Mouse (Mus musculus) neural tube, embryonic 15.5 days (tissue): ENCODE measurements around the gene Pde8a. TPM values are rescaled to one million over a fixed set of nuclear protein-coding genes. Genes with fewer than 3 reads are reported as not detected.
A peak's percentile ranks its signal among the peaks of the same experiment; 100 is the strongest.

Source experiments
- ATAC-seq: fragments of 200-750 bp; cut with Nextera tagmentation; 2 replicates; pipeline ENCODE4 v1.8.0; 2017; ENCODE audit warnings: mild to moderate bottlenecking, moderate TSS enrichment, moderate library complexity; ENCODE audit not compliant: low FRiP score
- H3K27ac ChIP-seq: fragments of 300-500 bp; sonication (generic); replicated peaks from 2 replicates; pipeline ENCODE4 v1.5.1; 2015; ENCODE audit warnings: mild to moderate bottlenecking, inconsistent platforms
- H3K27me3 ChIP-seq: fragments of 300-500 bp; sonication (generic); replicated peaks from 2 replicates; pipeline ENCODE4 v1.6.1; 2015; ENCODE audit warnings: inconsistent platforms
- H3K36me3 ChIP-seq: fragments of 300-500 bp; sonication (generic); 2 replicates; pipeline ENCODE4 v1.6.1; 2015; ENCODE audit warnings: inconsistent platforms
- H3K4me1 ChIP-seq: fragments of 300-500 bp; sonication (generic); 2 replicates; pipeline ENCODE4 v1.6.1; 2015; ENCODE audit warnings: inconsistent platforms
- H3K4me2 ChIP-seq: fragments of 300-500 bp; sonication (generic); 2 replicates; pipeline ENCODE4 v1.6.1; 2015; ENCODE audit warnings: inconsistent platforms, mild to moderate bottlenecking, moderate library complexity
- H3K4me3 ChIP-seq: fragments of 300-500 bp; sonication (generic); replicated peaks from 2 replicates; pipeline ENCODE4 v1.5.1; 2015; ENCODE audit warnings: mild to moderate bottlenecking, inconsistent platforms
- H3K9ac ChIP-seq: fragments of 300-500 bp; sonication (generic); replicated peaks from 2 replicates; pipeline ENCODE4 v1.6.1; 2015; ENCODE audit warnings: mild to moderate bottlenecking, inconsistent platforms
- H3K9me3 ChIP-seq: fragments of 300-500 bp; sonication (generic); replicated peaks from 2 replicates; pipeline ENCODE4 v1.6.1; 2016; ENCODE audit warnings: inconsistent platforms
- WGBS: fragments of 180-500 bp; shearing (Covaris S2); methylation state at CpG from one replicate; pipeline ENCODE4 v1.1.7; 2015; ENCODE audit warnings: mixed read lengths; 5-methylcytosine and 5-hydroxymethylcytosine counted together
- polyA plus RNA-seq: library from polyadenylated mRNA; unstranded; fragments of >200 nt; fragmentation: Nextera tagmentation; extraction: Ambion mirVana; gene quantifications from 2 replicates; pipeline ENCODE4 v1.2.1, GENCODE M21; 2015

Gene Pde8a
- polyA plus RNA-seq, 1 experiment from 2014 or later, result 2.5 TPM

DNA sequence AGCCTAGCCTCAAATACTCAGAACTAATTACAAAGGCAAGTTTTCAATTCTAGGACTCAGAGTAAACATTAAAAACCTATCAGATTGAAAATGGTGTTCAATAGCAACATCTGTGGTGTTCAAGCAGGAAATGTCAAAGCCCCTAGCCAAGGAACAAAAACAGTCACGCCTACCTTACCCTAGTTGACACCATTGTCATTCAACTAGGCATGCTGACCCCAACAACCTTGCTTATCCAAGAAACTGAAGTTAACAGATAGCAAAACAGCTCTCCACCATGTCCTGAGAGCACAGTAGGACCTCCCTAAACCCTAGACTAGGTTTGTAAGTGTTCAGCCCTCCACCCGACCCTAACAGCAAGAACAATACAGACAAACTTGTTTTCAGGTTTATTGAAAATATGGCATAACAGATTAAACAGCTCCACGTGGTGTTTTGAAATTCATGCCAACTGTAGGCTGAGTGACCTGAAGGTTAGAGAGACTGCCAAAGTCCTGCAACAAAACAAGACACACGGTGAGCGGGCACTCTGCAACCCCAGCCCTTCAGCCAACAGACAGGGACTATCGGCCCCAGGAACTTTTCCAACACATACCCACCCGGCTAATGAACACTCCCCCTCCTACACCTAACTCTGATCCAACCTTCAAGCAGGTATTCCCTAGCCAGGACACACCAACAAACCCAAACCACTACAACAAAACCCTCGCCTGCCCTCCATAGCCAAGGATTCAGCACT, 129.1 kb downstream of the Pde8a start:
- Histone ChIP-seq H3K9ac (peak overlapping the region; percentile 95), H3K4me3 (peak overlapping the region; percentile 86; the same call in 1 of the 2 replicates), H3K9me3 (no peaks in the 10 kb centered on the region), H3K4me1 (peaks cover 29% of the 10 kb centered on the region), H3K36me3 (peaks cover 46% of the 10 kb centered on the region), H3K27ac (no peak overlapping the region), H3K27me3 (no peaks in the 10 kb centered on the region), H3K4me2 (peak overlapping the region; percentile 87)
- 81% methylated on average over 8 of the region's 8 CpGs for WGBS
- ATAC-seq, result no peak

GRCm38 (mm10) chr7:81343316-81343715, 129.9 kb downstream of the Pde8a start:
- peak overlapping the region; percentile 87 for H3K4me2 ChIP-seq
- peaks cover 42% of the 10 kb centered on the region for H3K36me3 ChIP-seq
- peak overlapping the region; percentile 95 for H3K9ac ChIP-seq
- H3K27ac ChIP-seq, result no peak overlapping the region
- H3K4me3 ChIP-seq, result peak overlapping the region; percentile 86
- ATAC-seq, result no peak
- 49% methylated on average over 8 of the region's 8 CpGs for WGBS
- peaks cover 29% of the 10 kb centered on the region for H3K4me1 ChIP-seq
- no peaks in the 10 kb centered on the region for H3K27me3 ChIP-seq
- H3K9me3 ChIP-seq, result no peaks in the 10 kb centered on the region

GRCm38 (mm10) chr7:81343831-81344230, 130.4 kb downstream of the Pde8a start:
- H3K4me3 ChIP-seq, result peak overlapping the region; percentile 86
- no peak for ATAC-seq
- peaks cover 39% of the 10 kb centered on the region for H3K36me3 ChIP-seq
- no peaks in the 10 kb centered on the region for H3K27me3 ChIP-seq
- WGBS, result 16% methylated on average over 10 of the region's 10 CpGs
- peak overlapping the region; percentile 87 for H3K4me2 ChIP-seq
- peak overlapping the region; percentile 95 for H3K9ac ChIP-seq
- no peaks in the 10 kb centered on the region for H3K9me3 ChIP-seq
- H3K4me1 ChIP-seq, result peaks cover 29% of the 10 kb centered on the region
- H3K27ac ChIP-seq, result peak overlapping the region; percentile 88; the same call in 1 of the 2 replicates

DNA sequence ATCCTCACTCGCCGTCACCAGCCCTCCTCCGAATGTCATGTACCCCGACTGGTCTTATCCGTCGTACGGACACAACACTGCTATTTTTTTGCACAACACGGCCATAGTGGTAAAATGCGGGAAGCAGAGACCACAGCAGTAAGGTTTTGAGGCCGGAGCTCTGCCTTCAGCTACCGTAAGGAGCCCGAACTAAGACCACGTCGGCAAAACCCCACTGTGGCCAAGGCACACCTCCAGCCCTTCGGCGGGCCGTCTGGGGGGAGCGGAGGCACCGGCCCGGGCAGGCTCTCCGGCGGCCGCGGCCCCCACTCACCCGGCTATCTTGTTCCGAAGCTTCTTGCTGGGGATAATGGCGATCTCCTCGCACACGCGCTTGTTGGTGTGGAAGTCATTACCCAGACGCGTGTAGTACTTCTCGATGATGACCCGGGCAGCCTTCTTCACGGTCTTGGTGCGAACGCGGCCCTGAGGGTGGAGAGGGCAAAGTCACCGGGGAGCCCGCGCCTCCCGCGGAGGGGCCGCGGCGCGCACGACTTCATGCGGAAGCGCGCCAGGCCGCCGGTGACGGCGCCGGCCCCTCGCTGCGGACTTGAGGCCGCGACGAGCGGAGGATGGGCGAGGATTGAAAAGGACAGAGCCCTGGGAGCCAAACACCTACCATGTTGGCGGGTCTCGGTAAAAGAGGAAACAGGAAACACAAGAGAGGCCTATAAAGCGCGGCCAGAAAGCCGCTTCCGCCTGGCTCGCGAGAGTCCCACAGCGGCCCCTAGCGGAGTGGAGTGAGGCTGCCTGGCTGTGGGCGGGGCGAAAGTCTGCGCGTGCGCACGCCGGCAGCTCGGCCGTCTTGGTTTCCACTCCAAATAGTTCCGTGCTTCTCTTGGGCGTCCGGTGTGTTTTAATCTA, 131.4 kb downstream of the Pde8a start, which contains the start of gene Rps17:
Gene Rps17 (minus strand): TSS at position 711 of the 903 bp plus-strand sequence.
- Histone ChIP-seq H3K4me3 (peak within 1 kb of the TSS; percentile 86), H3K9ac (peak within 1 kb of the TSS; percentile 95), H3K36me3 (peaks cover 36% of the 10 kb centered on the region), H3K4me2 (peak within 1 kb of the TSS; percentile 87), H3K9me3 (no peaks in the 10 kb centered on the region), H3K27me3 (no peaks in the 10 kb centered on the region), H3K4me1 (peaks cover 29% of the 10 kb centered on the region), H3K27ac (peak within 1 kb of the TSS; percentile 88)
- peak; percentile 95 for ATAC-seq
- WGBS, result under 1% methylated on average over 85 of the region's 85 CpGs

DNA sequence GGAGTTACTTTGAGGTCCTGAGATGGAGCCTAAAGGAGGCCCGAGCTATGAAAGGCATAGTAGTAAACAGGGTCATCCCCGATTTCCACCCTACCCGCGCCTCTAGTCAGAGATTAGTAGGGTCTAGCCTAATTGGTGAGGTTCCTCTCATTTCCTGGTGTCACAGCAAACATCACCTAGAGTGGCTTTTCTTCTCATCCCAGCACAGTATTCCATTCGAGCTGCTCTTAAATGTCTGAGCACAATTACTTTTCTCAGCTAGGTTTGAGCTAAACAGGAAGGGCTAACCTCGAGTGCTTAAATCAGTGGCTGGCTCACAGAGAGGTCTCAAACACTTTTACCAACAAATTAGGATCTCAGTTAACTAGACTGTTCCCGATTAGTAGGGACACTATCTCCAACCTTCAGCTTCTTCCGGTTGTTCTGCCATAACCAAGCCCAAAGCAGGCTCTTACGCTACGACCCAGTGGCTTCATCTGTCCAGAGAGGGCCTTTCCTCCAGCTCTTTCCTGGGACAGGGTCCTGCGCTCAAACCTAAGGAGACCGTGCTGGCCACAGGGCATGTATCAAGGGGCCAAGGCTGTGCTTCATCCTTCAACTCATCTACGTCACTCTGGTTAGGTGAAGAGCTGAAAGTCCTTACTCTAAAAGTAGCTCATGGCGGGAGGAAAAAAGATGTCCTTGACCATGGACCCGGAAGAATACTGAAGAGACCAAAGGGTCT, 132.2 kb downstream of the Pde8a start:
- WGBS, result 59% methylated on average over 15 of the region's 15 CpGs
- H3K4me2 ChIP-seq, result peak overlapping the region; percentile 62
- peaks cover 28% of the 10 kb centered on the region for H3K36me3 ChIP-seq
- no peaks in the 10 kb centered on the region for H3K9me3 ChIP-seq
- no peaks in the 10 kb centered on the region for H3K27me3 ChIP-seq
- peak overlapping the region; percentile 79 for H3K27ac ChIP-seq
- H3K4me1 ChIP-seq, result peaks cover 29% of the 10 kb centered on the region
- H3K4me3 ChIP-seq, result peak overlapping the region; percentile 86
- ATAC-seq, result peak; percentile 42; the same call in 1 of the 2 replicates
- H3K9ac ChIP-seq, result peak overlapping the region; percentile 50

GRCm38 (mm10) chr7:81348206-81348605, 134.8 kb downstream of the Pde8a start:
- no peak for ATAC-seq

DNA sequence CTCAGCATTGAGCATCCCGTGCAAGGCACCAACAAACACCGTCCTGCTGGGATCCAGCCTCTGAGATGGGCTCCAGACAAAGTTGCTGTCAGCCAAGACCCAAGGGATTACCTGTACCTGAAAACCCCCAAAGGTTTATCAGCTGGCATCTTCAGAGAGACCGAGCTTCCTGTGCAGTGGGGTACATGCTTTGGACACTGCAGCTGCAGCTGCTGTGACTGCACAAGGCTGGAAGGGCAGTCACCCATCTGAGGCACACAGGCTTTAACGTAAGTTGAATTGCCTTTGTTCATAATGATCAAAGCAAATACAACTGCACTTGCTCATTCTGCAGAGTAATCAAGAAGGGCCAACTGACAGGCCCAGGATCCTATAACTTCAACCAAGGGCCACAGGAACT, 138.4 kb downstream of the Pde8a start:
- Histone ChIP-seq H3K27ac (no peak overlapping the region), H3K9me3 (no peaks in the 10 kb centered on the region), H3K4me1 (no peaks in the 10 kb centered on the region), H3K9ac (no peak overlapping the region), H3K27me3 (no peaks in the 10 kb centered on the region), H3K4me2 (no peak overlapping the region), H3K4me3 (no peak overlapping the region), H3K36me3 (0 out of 2 replicates have a peak, but pooled peaks cover 3% of the 10 kb centered on the region)
- no peak for ATAC-seq
- WGBS, result 74% methylated on average over 4 of the region's 4 CpGs

More at GRCm38 (mm10) chr7:81348206-81348605, 134.8 kb downstream of the Pde8a start:
- Histone ChIP-seq H3K4me1 (peaks cover 10% of the 10 kb centered on the region), H3K27me3 (no peaks in the 10 kb centered on the region), H3K36me3 (peaks cover 6% of the 10 kb centered on the region; the same call in 1 of the 2 replicates), H3K4me3 (no peak overlapping the region), H3K27ac (no peak overlapping the region), H3K9ac (no peak overlapping the region), H3K9me3 (no peaks in the 10 kb centered on the region), H3K4me2 (no peak overlapping the region)
- WGBS, result 64% methylated on average over 7 of the region's 7 CpGs

DNA sequence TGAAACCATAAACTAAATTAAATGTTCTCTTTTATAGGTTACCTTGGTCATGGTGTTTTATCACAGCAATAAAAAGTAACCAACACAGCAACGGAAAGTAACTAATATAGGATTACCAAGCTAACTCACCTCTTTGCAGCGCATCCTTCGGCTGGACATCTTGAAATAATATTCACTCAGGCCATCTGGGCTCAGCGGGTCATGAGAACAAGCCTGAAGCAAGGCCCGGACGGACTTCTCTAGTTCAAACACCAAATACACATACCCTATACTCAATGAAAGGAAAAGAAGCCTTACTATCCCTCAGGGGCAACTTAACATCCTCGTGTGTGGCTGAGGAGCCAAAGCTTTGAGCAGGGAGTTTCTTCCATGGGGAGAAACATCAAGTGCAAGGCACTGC, 142.3 kb downstream of the Pde8a start:
- Histone ChIP-seq H3K9ac (no peak overlapping the region), H3K4me1 (no peaks in the 10 kb centered on the region), H3K36me3 (no peaks in the 10 kb centered on the region), H3K4me3 (no peak overlapping the region), H3K27ac (no peak overlapping the region), H3K9me3 (no peaks in the 10 kb centered on the region), H3K27me3 (no peaks in the 10 kb centered on the region), H3K4me2 (no peak overlapping the region)
- ATAC-seq, result no peak
- WGBS, result 82% methylated on average over 7 of the region's 7 CpGs

DNA sequence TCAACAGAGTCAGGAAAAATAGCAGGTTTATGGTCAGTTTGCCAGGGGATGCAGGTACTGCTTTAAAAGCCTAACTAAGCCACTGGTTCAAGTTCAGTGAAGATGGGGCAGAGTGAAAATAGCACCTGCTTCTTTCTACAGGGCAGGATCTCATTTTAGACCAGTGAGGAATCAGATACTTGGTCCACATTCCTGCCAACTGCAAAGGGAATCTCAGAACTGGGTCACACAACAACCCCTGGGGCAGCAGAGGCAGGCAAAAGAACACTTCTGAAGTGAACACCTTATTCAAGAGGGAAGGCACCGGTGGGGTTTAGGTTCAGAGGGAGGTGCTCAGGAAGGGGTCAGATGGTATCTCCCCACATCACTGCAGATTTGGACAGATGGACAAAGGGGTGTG, 143.0 kb downstream of the Pde8a start:
- Histone ChIP-seq H3K4me2 (no peak overlapping the region), H3K27me3 (no peaks in the 10 kb centered on the region), H3K27ac (no peak overlapping the region), H3K9me3 (no peaks in the 10 kb centered on the region), H3K9ac (no peak overlapping the region), H3K4me1 (no peaks in the 10 kb centered on the region), H3K4me3 (no peak overlapping the region), H3K36me3 (no peaks in the 10 kb centered on the region)
- 90% methylated on average over 1 of the region's 1 CpGs for WGBS
- no peak for ATAC-seq

DNA sequence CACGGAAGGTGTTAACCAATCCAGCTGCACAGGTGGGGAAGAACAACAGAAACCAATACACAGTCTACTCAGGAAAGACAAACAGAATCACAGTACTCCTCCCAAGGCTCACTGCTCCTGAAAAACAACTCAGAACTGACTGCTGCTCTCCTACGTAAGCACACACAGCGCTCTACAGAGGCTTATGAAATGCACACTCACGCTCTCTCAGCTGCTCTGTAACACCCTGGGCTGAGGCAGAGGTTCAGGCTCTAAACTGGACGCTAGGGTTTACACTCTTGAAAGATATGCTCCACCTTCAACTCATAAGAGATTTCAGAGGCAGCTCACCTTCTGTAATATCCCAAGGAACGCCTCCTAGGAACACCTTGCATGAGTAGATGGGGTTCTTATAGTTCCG, 143.6 kb downstream of the Pde8a start:
- Histone ChIP-seq H3K4me1 (no peaks in the 10 kb centered on the region), H3K9ac (no peak overlapping the region), H3K9me3 (no peaks in the 10 kb centered on the region), H3K27ac (no peak overlapping the region), H3K36me3 (no peaks in the 10 kb centered on the region), H3K27me3 (no peaks in the 10 kb centered on the region), H3K4me2 (no peak overlapping the region), H3K4me3 (no peak overlapping the region)
- no peak for ATAC-seq
- 85% methylated on average over 7 of the region's 7 CpGs for WGBS

DNA sequence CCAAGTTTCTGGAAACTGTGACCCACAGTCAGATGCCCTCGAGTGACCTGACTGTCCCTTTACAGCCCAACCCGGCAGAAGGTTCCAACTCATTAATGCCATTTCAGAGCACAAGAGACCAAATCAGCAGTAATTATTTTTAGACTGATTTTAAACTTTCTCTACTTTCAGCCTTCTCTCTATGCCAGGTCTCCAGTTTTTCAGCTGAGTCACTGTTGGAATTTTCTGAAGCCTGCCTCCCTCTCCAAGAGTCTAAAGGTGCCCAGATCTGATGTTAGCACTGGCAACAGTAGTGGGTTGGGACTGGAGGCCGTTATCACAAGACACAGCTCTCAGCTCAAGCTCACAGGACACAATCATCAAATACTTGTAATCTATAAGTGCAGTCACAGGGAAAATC, 154.6 kb downstream of the Pde8a start:
- Histone ChIP-seq H3K9ac (no peak overlapping the region), H3K4me1 (peaks cover 14% of the 10 kb centered on the region), H3K27ac (no peak overlapping the region), H3K27me3 (no peaks in the 10 kb centered on the region), H3K36me3 (no peaks in the 10 kb centered on the region), H3K9me3 (no peaks in the 10 kb centered on the region), H3K4me2 (no peak overlapping the region), H3K4me3 (no peak overlapping the region)
- 78% methylated on average over 3 of the region's 3 CpGs for WGBS
- ATAC-seq, result no peak
